Mouse (Mus musculus): ENCODE data around the gene U2af2.
A peak's percentile ranks its signal among the peaks of the same experiment; 100 is the strongest.

U2af2 gene

GRCm38 (mm10) chr7:5037467-5037866 is 24.5 kb upstream of the U2af2 start:
- DNase-seq (ENCODE audit: low read depth, low spot score): no peak

GRCm38 (mm10) chr7:5038109-5038732 is 23.7 kb upstream of the U2af2 start, which contains the start of gene Zfp784:
Zfp784 (minus strand) TSS chr7:5038446.
- peak; percentile 74 for DNase-seq (ENCODE audit: low read depth, low spot score)

DNA sequence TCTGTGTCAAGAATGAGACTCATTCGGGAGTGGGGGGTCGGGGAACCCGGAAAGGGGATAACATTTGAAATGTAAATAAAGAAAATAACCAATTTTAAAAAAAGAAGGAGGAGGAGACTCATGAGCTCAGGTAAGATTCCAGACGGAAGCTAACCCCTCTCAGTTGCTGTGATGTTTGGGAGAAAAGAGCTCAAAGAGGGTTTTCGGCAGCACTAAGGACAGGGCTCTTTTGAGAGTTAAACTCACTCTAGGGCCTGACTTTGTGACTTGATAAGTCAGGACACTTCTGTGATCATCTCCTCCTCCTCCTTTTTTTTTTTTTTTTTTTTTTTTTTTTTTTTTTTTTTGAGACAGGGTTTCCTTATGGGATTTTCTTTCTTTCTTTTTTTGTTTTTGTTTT is 23.0 kb upstream of the U2af2 start:
- DNase-seq (ENCODE audit: low read depth, low spot score): no peak

GRCm38 (mm10) chr7:5044981-5045380 is 17.0 kb upstream of the U2af2 start:
- no peak for DNase-seq (ENCODE audit: low read depth, low spot score)

- DNase-seq (ENCODE audit: low read depth, low spot score): no peak
Observed at GRCm38 (mm10) chr7:5046112-5046511, 15.8 kb upstream of the U2af2 start.

DNA sequence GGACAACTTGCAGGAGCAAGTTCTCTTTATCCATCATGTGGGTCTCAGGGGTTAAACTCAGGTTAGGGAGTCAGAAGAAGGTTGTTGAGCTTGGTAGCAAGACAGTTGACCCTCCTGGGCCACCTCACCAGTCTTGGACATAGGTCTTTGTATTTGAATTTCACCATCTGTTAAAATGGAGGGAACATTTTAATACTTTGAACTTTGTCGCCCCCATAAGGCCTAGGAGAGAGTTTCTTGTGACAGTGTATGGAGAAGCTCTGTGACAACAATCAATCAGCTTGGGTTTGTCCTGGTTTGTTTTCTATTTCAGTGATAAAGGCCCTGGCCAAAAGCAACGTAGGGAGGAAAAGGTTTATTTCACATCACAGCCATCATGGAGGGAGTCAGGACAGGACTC is 14.6 kb upstream of the U2af2 start:
- DNase-seq (ENCODE audit: low read depth, low spot score): no peak

GRCm38 (mm10) chr7:5051193-5052192 is 10.4 kb upstream of the U2af2 start, which contains the start of gene Zfp580:
Zfp580 (plus strand) TSS chr7:5051538.
- peak; percentile 56 for DNase-seq (ENCODE audit: low read depth, low spot score)

DNA sequence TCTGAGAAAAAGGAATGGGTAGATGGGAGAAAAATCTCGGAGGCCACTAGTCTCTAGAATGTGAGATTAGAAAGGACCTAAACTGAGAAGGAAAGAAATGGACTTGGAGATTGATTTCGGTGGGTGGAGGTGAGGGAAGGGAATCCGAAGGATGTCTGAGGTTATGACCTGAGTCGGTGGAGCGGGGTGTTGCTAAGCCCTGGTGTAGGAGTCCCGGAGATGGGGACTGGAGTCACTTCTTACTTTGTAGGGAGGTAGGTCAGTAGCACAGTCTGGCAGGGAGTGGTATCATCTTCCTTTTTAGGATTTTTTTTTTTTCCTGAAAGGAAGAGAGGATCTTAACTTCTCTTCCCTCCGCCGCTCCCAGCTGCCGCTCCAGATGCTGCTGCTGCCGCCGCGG is 9.5 kb upstream of the U2af2 start:
- no peak for DNase-seq (ENCODE audit: low read depth, low spot score)

DNA sequence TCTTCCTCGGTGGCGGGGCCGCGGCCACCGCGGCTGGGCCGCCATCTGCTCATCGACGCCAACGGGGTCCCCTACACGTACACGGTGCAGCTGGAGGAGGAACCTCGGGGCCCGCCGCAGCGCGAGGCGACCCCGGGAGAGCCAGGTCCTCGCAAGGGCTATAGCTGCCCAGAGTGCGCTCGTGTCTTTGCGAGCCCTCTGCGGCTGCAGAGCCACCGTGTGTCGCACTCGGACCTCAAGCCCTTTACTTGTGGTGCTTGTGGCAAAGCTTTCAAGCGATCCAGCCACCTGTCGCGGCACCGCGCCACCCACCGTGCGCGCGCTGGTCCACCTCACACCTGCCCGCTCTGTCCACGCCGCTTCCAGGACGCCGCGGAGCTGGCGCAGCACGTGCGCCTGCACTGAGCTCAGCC is 9.0 kb upstream of the U2af2 start:
- no peak for DNase-seq (ENCODE audit: low read depth, low spot score)

DNA sequence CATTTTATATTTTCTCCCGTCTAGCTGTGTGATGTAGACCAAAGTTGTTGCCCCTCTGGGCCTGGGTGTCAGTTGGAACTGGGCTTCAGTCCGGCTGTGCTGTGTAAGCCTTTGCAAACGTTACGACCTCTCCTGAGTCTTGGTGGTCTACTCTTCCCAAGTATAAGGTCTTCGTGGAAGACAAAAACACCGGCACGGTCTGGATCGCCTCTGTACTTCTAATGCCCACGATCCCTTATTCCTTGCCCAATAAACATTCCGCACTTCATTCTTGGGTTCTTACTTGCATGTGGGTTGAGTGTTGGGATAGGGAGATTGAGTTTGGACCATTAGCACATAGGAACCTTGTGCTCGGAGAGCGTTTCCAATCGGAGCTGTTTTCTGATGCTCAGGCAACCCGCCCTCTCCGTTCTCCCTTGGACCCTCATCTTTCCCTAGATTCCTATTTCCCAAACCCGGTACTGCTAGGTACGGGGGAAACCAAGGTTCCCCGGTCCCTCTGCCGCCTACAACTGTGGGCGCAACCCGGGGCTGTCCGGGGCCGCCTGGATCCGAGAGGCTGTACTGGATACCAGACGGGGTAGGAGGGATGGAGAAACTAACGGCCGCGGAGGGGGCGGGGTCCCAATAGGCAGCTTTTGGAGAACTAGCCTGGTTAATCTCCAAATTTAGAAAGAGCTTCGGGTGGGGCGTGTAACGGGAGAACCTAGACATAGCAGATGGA is 8.3 kb upstream of the U2af2 start:
- DNase-seq (ENCODE audit: low read depth, low spot score): no peak

DNA sequence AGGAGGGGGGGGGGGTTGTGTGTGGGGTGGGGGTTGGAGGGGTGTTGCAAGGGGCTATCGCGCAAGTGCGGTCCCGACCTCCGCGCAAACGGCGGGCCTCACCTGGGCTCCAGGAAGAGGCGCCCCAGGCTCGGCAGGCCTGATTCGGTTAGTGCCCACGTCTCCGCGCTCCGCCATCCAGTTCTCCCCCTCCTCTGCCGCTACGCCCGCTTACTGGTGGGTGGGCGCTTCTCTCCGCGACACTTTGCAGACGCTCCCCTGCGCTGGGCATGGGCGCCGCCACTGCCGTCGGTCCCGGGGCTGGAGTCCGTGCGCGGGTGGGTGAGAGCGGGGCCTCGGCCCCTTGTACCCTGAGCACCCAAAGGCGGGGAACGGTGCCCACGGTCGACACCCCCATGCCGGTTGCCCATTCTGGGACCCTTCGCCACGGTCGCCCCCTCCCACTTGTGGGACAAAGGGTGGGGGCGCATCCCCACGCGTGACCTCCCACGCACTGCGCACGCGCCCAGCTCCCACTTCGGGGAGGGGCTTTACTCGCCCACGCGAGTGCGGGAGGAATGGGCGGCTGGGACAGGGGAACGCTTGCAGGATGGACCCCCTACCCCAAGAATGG is 5.2 kb upstream of the U2af2 start:
- no peak for DNase-seq (ENCODE audit: low read depth, low spot score)

GRCm38 (mm10) chr7:5057381-5057780 is 4.6 kb upstream of the U2af2 start:
- DNase-seq (ENCODE audit: low read depth, low spot score): no peak

DNA sequence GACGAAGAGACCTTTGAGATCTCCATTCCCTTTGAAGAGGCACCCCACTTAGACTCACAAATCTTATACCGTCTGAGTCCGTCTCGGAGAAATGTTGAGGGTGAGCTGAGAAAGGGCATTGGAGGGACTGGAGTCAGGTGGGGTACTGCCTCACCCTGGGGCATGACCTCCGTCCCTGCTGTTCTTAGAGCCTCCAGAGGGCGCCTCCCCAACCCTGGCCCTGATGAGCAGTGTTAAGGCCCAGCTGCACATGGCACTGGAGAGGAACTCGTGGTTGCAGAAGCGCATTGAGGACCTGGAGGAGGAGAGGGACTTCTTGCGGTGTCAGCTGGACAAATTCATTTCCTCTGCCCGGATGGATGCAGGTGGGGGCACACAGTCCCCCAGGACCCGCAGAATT is 4.1 kb upstream of the U2af2 start:
- no peak for DNase-seq (ENCODE audit: low read depth, low spot score)

DNA sequence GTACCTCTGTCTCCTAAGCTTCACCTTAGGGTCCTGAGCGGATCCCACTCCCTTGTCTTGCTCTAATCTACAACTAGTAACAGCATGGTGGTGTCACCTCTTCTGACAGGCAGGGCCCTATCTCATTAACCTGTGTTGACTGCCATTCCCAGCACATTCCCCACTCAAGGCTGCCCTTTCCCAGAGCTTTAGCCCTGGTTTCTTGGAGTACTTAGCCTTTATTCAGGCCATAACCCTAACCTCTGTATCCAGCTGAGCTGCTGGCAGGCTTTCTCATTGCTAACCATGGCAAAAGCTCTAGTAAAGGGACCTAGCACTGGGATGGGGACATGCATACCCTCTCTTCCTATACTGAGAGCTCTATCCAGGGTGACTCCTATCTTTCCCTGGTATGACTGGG is 3.3 kb upstream of the U2af2 start:
- no peak for DNase-seq (ENCODE audit: low read depth, low spot score)

DNA sequence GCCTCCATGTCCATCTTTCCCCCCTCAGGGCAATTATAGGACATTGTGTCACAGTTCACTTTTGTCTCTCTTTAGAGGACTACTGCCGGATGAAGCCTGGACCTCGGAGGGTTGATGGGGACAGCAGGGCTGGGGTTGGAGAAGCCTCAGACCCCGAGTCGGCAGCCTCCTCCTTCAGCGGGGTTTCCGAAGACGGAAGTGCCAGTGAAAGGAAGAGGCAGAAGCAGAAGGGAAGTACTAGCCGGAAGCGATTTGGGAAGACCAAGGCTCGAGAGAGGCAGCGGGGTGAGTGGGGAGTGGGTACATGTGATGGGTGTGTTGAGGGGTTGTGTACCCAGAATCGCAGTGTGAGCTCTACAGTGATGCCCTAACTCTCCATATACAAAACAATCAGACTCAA is 2.5 kb upstream of the U2af2 start:
- no peak for DNase-seq (ENCODE audit: low read depth, low spot score)

DNA sequence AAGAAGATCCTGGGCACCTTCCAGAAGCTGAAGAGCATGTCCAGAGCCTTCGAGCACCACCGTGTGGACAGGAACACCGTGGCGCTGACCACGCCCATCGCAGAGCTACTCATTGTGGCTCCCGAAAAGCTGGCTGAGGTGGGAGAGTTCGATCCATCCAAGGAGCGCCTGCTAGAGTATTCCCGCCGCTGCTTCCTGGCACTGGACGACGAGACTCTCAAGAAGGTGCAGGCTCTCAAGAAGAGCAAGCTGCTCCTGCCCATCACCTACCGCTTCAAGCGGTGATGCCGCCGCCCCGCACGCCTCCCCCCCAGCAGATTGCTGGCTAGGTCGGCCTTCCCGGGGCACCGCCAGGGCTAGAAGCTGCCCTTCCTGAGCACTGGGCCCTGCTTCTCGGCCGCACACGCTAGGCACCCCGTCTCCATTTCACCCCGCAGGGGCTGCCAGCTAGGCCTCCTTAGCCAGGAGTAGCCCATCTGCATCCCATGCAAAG is 1.7 kb upstream of the U2af2 start:
- peak; percentile 67 for DNase-seq (ENCODE audit: low read depth, low spot score)

DNA sequence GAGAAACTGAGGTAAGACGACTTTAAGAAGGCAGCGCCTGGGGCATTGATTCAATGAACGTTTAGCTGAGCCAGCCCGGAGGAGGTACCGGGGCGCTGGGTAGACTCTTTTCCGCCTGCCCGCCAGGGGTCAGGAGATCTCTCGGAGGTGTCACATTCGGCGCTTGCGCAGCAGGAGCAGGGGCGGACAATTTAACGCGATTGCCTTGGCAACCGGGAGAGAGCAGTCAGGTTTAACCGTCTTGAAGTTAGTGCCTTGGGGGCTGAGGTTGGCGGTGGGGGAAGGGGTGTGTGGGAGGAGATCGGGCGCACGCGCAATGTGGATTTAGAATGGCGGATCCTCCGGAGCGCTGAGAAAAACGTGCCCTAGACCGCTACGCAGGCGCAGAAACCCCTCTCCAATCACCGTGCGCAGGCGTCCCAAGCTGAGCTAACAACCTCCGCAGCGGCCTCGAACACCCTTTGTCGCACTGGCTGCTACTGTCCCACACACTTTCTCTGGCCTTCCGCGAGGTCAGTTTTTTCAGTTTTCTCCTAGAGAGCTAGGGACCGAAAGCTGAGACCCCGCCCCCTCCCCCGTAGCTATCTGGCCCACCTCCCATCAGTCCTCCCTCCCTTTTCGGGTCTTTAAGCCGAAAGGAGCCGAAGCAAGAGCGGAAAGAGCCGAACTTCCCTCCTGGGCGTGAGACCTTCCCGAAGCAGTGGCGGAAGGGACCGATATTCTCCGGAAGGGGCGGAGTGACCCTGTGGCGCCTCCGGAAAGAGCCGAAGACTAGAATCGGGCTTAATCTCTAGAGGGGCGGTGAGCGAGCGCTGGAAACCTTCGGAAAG is 784 bp upstream of the U2af2 start:
- DNase-seq (ENCODE audit: low read depth, low spot score): peak; percentile 97

DNA sequence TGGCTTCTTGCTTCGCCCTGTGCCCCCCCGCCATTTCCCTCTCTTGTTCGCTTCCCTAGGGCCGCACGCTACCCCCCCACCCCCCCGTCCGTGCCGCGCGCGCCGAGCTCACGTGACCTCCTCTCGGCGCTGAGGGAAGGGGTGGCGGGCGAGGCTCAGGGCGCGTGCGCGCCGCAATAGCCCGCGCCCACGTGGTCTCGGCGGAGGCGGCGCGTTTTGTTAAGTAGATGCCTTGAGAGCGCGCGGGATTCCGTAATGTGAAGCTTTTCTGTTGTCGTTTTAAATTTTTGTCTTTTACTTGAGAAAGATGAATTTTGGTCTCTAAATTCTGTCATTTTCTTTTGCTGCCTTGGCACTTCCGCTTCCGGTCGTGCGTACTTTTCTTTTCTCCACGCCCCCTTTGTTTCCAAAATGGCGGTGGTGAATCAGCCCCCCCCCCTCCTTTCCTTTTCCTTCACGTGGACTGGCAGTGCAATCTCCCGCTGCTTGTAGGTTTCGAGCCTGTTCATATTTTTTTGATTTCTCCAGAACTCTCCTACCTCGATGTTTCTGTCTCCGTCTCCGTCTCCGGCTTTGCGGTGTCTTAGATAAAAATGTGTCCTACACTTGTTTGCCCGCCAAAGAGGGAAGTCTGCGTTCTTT is 538 bp downstream of the U2af2 start:
- DNase-seq (ENCODE audit: low read depth, low spot score): peak; percentile 64

GRCm38 (mm10) chr7:5064886-5065285 is 2.9 kb downstream of the U2af2 start:
- no peak for DNase-seq (ENCODE audit: low read depth, low spot score)

DNA sequence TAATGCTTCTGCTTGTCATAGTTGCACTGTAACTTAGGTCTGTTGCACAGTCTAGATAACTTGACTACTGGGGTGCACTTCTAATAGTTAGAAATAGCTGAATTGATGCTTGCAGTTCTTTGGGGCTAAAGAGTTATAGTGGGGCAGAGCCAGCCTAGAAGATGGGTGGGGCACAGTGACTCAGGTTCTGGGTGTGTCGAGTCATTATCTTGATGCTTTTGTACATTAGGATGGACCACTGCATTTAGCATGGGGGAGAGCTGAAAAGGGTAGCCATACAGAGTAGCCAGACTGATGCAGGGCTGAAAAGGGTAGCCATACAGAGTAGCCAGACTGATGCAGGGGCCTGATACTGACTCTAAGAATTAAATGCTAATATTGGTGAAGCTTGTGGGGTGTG is 11.6 kb downstream of the U2af2 start:
- DNase-seq (ENCODE audit: low read depth, low spot score): no peak

Data from retina, adult 2 months (tissue).